Mouse (Mus musculus): ENCODE data around the gene Dctpp1. TPM values are rescaled to one million over a fixed set of nuclear protein-coding genes. Genes with fewer than 3 reads are reported as not detected.
A peak's percentile ranks its signal among the peaks of the same experiment; 100 is the strongest.

Gene Dctpp1
- total and polyA plus RNA-seq, 2 experiments from 2014 or later, result 102 to 112 TPM

- peak overlapping the region; percentile 76 for H3K4me3 ChIP-seq (ENCODE audit: low read length)
- no peaks in the 10 kb centered on the region for H3K36me3 ChIP-seq (ENCODE audit: insufficient read depth, low read length)
- TF ChIP-seq CTCF (IDR thresholded peaks at IDR 0.05; ENCODE audit: low read depth), result no peak
- no peaks in the 10 kb centered on the region for H3K9me3 ChIP-seq (ENCODE audit: low read length)
- peaks cover 7% of the 10 kb centered on the region for H3K4me1 ChIP-seq (ENCODE audit: insufficient read depth, low read length)
- under 1% methylated on average over 52 of the region's 53 CpGs for WGBS
- no peak for DNase-seq (ENCODE audit: low spot score)
- peak overlapping the region; percentile 98 for H3K4me2 ChIP-seq (ENCODE audit: low read depth, low read length)
- no peaks in the 10 kb centered on the region for H3K27me3 ChIP-seq (ENCODE audit: insufficient read depth, low read length)
- H3K27ac ChIP-seq, result peak overlapping the region; percentile 84
- peak overlapping the region; percentile 81 for H3K9ac ChIP-seq (replicated peaks; ENCODE audit: low read length)
- no peak for ATAC-seq
Measured at GRCm38 (mm10) chr7:127207374-127208294, 52.9 kb downstream of the Dctpp1 start.

Other genes with a start within 250 kb of the Dctpp1 start
- 6.5 and 6.9 TPM in 2 replicates for gene Mvp, start 246.1 kb downstream of the Dctpp1 start, total RNA-seq (2014; rRNA removed)
- gene Mvp, start 246.1 kb downstream of the Dctpp1 start, polyA plus RNA-seq (2015; fragmentation: Nextera tagmentation; extraction: Ambion mirVana), result 5.5 and 5.8 TPM in 2 replicates
- gene Pagr1b, start 244.2 kb downstream of the Dctpp1 start, total RNA-seq (2014; rRNA removed), result 1.2 TPM in 1 of 2 replicates, not detected in the other
- gene Pagr1b, start 244.2 kb downstream of the Dctpp1 start, polyA plus RNA-seq (2015; fragmentation: Nextera tagmentation; extraction: Ambion mirVana), result 0.49 and 1.5 TPM in 2 replicates
- gene Pagr1a, start 243.4 kb downstream of the Dctpp1 start, total RNA-seq (2014; rRNA removed), result 11.1 and 30.3 TPM in 2 replicates
- 31.2 and 48.6 TPM in 2 replicates for gene Pagr1a, start 243.4 kb downstream of the Dctpp1 start, polyA plus RNA-seq (2015; fragmentation: Nextera tagmentation; extraction: Ambion mirVana)
- 7.1 and 40.2 TPM in 2 replicates for gene Gm42742, start 239.6 kb downstream of the Dctpp1 start, total RNA-seq (2014; rRNA removed)
- gene Gm42742, start 239.6 kb downstream of the Dctpp1 start, polyA plus RNA-seq (2015; fragmentation: Nextera tagmentation; extraction: Ambion mirVana), result 47.7 and 60.2 TPM in 2 replicates
- gene Prrt2, start 239.5 kb downstream of the Dctpp1 start, total RNA-seq (2014; rRNA removed), result 138 and 144 TPM in 2 replicates
- 79.0 and 99.9 TPM in 2 replicates for gene Prrt2, start 239.5 kb downstream of the Dctpp1 start, polyA plus RNA-seq (2015; fragmentation: Nextera tagmentation; extraction: Ambion mirVana)
- gene Maz, start 233.7 kb downstream of the Dctpp1 start, total RNA-seq (2014; rRNA removed), result 222 and 237 TPM in 2 replicates
- 69.3 and 70.5 TPM in 2 replicates for gene Maz, start 233.7 kb downstream of the Dctpp1 start, polyA plus RNA-seq (2015; fragmentation: Nextera tagmentation; extraction: Ambion mirVana)
- gene Kif22, start 218.2 kb downstream of the Dctpp1 start, total RNA-seq (2014; rRNA removed), result 8.1 and 9.1 TPM in 2 replicates
- 24.5 and 29.3 TPM in 2 replicates for gene Kif22, start 218.2 kb downstream of the Dctpp1 start, polyA plus RNA-seq (2015; fragmentation: Nextera tagmentation; extraction: Ambion mirVana)
- not detected in 2 replicates for gene Zg16, start 173.4 kb downstream of the Dctpp1 start, total RNA-seq (2014; rRNA removed)
- not detected in 2 replicates for gene Zg16, start 173.4 kb downstream of the Dctpp1 start, polyA plus RNA-seq (2015; fragmentation: Nextera tagmentation; extraction: Ambion mirVana)
- gene AI467606, start 169.3 kb downstream of the Dctpp1 start, total RNA-seq (2014; rRNA removed), result 0.68 and 2.3 TPM in 2 replicates
- gene AI467606, start 169.3 kb downstream of the Dctpp1 start, polyA plus RNA-seq (2015; fragmentation: Nextera tagmentation; extraction: Ambion mirVana), result 1.0 and 1.1 TPM in 2 replicates
- gene Qprt, start 138.5 kb downstream of the Dctpp1 start, total RNA-seq (2014; rRNA removed), result 1.0 and 2.0 TPM in 2 replicates
- 1.7 and 1.8 TPM in 2 replicates for gene Qprt, start 138.5 kb downstream of the Dctpp1 start, polyA plus RNA-seq (2015; fragmentation: Nextera tagmentation; extraction: Ambion mirVana)
- 0.11 and 0.21 TPM in 2 replicates for gene Spn, start 122.9 kb downstream of the Dctpp1 start, total RNA-seq (2014; rRNA removed)
- 0.05 and 0.09 TPM in 2 replicates for gene Spn, start 122.9 kb downstream of the Dctpp1 start, polyA plus RNA-seq (2015; fragmentation: Nextera tagmentation; extraction: Ambion mirVana)
- 59.7 and 75.0 TPM in 2 replicates for gene Cd2bp2, start 64.7 kb downstream of the Dctpp1 start, total RNA-seq (2014; rRNA removed)
- 57.0 and 62.3 TPM in 2 replicates for gene Cd2bp2, start 64.7 kb downstream of the Dctpp1 start, polyA plus RNA-seq (2015; fragmentation: Nextera tagmentation; extraction: Ambion mirVana)
- gene Tbc1d10b, start 52.2 kb downstream of the Dctpp1 start, total RNA-seq (2014; rRNA removed), result 68.6 and 69.4 TPM in 2 replicates
- 25.4 and 28.1 TPM in 2 replicates for gene Tbc1d10b, start 52.2 kb downstream of the Dctpp1 start, polyA plus RNA-seq (2015; fragmentation: Nextera tagmentation; extraction: Ambion mirVana)
- 15.5 TPM in 1 of 2 replicates, not detected in the other for gene Mylpf, start 51.8 kb downstream of the Dctpp1 start, total RNA-seq (2014; rRNA removed)
- gene Mylpf, start 51.8 kb downstream of the Dctpp1 start, polyA plus RNA-seq (2015; fragmentation: Nextera tagmentation; extraction: Ambion mirVana), result 3.0 and 3.1 TPM in 2 replicates
- gene Zfp553, start 27.6 kb downstream of the Dctpp1 start, total RNA-seq (2014; rRNA removed), result 41.0 and 43.3 TPM in 2 replicates
- 31.7 and 33.9 TPM in 2 replicates for gene Zfp553, start 27.6 kb downstream of the Dctpp1 start, polyA plus RNA-seq (2015; fragmentation: Nextera tagmentation; extraction: Ambion mirVana)
- 4.6 and 5.0 TPM in 2 replicates for gene Sept1, start 27.6 kb downstream of the Dctpp1 start, total RNA-seq (2014; rRNA removed)
- 3.8 and 5.2 TPM in 2 replicates for gene Sept1, start 27.6 kb downstream of the Dctpp1 start, polyA plus RNA-seq (2015; fragmentation: Nextera tagmentation; extraction: Ambion mirVana)
- gene Zfp771, start 16.4 kb downstream of the Dctpp1 start, total RNA-seq (2014; rRNA removed), result 101 and 108 TPM in 2 replicates
- 89.0 and 89.2 TPM in 2 replicates for gene Zfp771, start 16.4 kb downstream of the Dctpp1 start, polyA plus RNA-seq (2015; fragmentation: Nextera tagmentation; extraction: Ambion mirVana)
- gene Sephs2, start 13.3 kb upstream of the Dctpp1 start, total RNA-seq (2014; rRNA removed), result 80.3 and 83.2 TPM in 2 replicates
- 79.9 and 83.9 TPM in 2 replicates for gene Sephs2, start 13.3 kb upstream of the Dctpp1 start, polyA plus RNA-seq (2015; fragmentation: Nextera tagmentation; extraction: Ambion mirVana)
- gene Itgal, start 35.6 kb upstream of the Dctpp1 start, total RNA-seq (2014; rRNA removed), result 0.11 TPM in 1 of 2 replicates, not detected in the other
- 0.10 and 0.26 TPM in 2 replicates for gene Itgal, start 35.6 kb upstream of the Dctpp1 start, polyA plus RNA-seq (2015; fragmentation: Nextera tagmentation; extraction: Ambion mirVana)
- gene Zfp768, start 84.9 kb upstream of the Dctpp1 start, total RNA-seq (2014; rRNA removed), result 47.7 and 53.6 TPM in 2 replicates
- gene Zfp768, start 84.9 kb upstream of the Dctpp1 start, polyA plus RNA-seq (2015; fragmentation: Nextera tagmentation; extraction: Ambion mirVana), result 13.4 and 15.7 TPM in 2 replicates
- gene Zfp747, start 115.3 kb upstream of the Dctpp1 start, total RNA-seq (2014; rRNA removed), result 7.9 and 10.0 TPM in 2 replicates
- gene Zfp747, start 115.3 kb upstream of the Dctpp1 start, polyA plus RNA-seq (2015; fragmentation: Nextera tagmentation; extraction: Ambion mirVana), result 4.0 and 4.5 TPM in 2 replicates
- 2.7 and 5.5 TPM in 2 replicates for gene 9130019O22Rik, start 126.5 kb upstream of the Dctpp1 start, total RNA-seq (2014; rRNA removed)
- 1.2 and 1.8 TPM in 2 replicates for gene 9130019O22Rik, start 126.5 kb upstream of the Dctpp1 start, polyA plus RNA-seq (2015; fragmentation: Nextera tagmentation; extraction: Ambion mirVana)
- 13.8 and 15.5 TPM in 2 replicates for gene E430018J23Rik, start 132.9 kb upstream of the Dctpp1 start, total RNA-seq (2014; rRNA removed)
- gene E430018J23Rik, start 132.9 kb upstream of the Dctpp1 start, polyA plus RNA-seq (2015; fragmentation: Nextera tagmentation; extraction: Ambion mirVana), result 1.8 and 2.2 TPM in 2 replicates
- gene Zfp764, start 146.1 kb upstream of the Dctpp1 start, total RNA-seq (2014; rRNA removed), result 4.0 and 5.0 TPM in 2 replicates
- gene Zfp764, start 146.1 kb upstream of the Dctpp1 start, polyA plus RNA-seq (2015; fragmentation: Nextera tagmentation; extraction: Ambion mirVana), result 2.7 and 3.0 TPM in 2 replicates
- 15.0 and 22.1 TPM in 2 replicates for gene Zfp688, start 161.4 kb upstream of the Dctpp1 start, total RNA-seq (2014; rRNA removed)
- 31.7 and 33.2 TPM in 2 replicates for gene Zfp688, start 161.4 kb upstream of the Dctpp1 start, polyA plus RNA-seq (2015; fragmentation: Nextera tagmentation; extraction: Ambion mirVana)
- gene Zfp689, start 188.4 kb upstream of the Dctpp1 start, total RNA-seq (2014; rRNA removed), result 8.6 and 9.4 TPM in 2 replicates
- gene Zfp689, start 188.4 kb upstream of the Dctpp1 start, polyA plus RNA-seq (2015; fragmentation: Nextera tagmentation; extraction: Ambion mirVana), result 7.7 and 7.9 TPM in 2 replicates
- gene Prr14, start 198.9 kb upstream of the Dctpp1 start, total RNA-seq (2014; rRNA removed), result 57.2 and 58.5 TPM in 2 replicates
- 27.0 and 31.4 TPM in 2 replicates for gene Prr14, start 198.9 kb upstream of the Dctpp1 start, polyA plus RNA-seq (2015; fragmentation: Nextera tagmentation; extraction: Ambion mirVana)
- 36.6 and 40.7 TPM in 2 replicates for gene Fbrs, start 218.5 kb upstream of the Dctpp1 start, total RNA-seq (2014; rRNA removed)
- 10.4 and 12.1 TPM in 2 replicates for gene Fbrs, start 218.5 kb upstream of the Dctpp1 start, polyA plus RNA-seq (2015; fragmentation: Nextera tagmentation; extraction: Ambion mirVana)

Measured in hindbrain, postnatal 0 days (tissue).